Mouse (Mus musculus) left cerebral cortex, adult 2 months (tissue): ENCODE measurements around the gene Fbxl14. TPM values are rescaled to one million over a fixed set of nuclear protein-coding genes. Genes with fewer than 3 reads are reported as not detected.
"Not testable (repeated sequence)": the region's sequence is repeated elsewhere in the genome, so short reads cannot be mapped to it uniquely, and the experiment has no call there.

Source experiments
- DNase-seq, 2 experiments: peaks; one replicate each; pipeline ENCODE4 v3.0.0; 2021 to 2022; ENCODE audit warnings: low spot score in 2 of 2, mixed read lengths in 1 of 2; ENCODE audit errors: extremely low spot score in 1 of 2
- H3K27ac ChIP-seq: fragments of 200-600 bp; 2 replicates; pipeline ENCODE4 v1.8.1; 2022
- H3K4me3 ChIP-seq: fragments of 200-600 bp; 2 replicates; pipeline ENCODE4 v1.8.1; 2022
- CTCF ChIP-seq: fragments of 200-600 bp; IDR thresholded peaks from 2 replicates; pipeline ENCODE4 v1.8.1; 2022; ENCODE audit warnings: antibody characterized with exemption, mild to moderate bottlenecking, moderate library complexity
- intact Hi-C: fragments of 180-260 bp; cut with DNase I; formaldehyde crosslinking; loops from one replicate; pipeline ENCODE4 v1.15.1; 2025
- total RNA-seq, 2 experiments: library from RNA; stranded (reverse); gene quantifications; 2 replicates each; pipeline ENCODE4 v1.2.3; 2021

Fbxl14 gene
- total RNA-seq, 2 experiments from 2014 or later: 35.9 to 40.4 TPM

- DNase-seq: no peak
- no peak for TF ChIP-seq CTCF
- no peak overlapping the region for H3K4me3 ChIP-seq
- intact Hi-C loops: no loop called here
- H3K27ac ChIP-seq: no peak overlapping the region
Observed at GRCm38 (mm10) chr6:119473446-119473845, 6.0 kb upstream of the Fbxl14 start.

- TF ChIP-seq CTCF: no peak
- H3K4me3 ChIP-seq: no peak overlapping the region
- intact Hi-C loops: no loop called here
- DNase-seq: no peak
- H3K27ac ChIP-seq: no peak overlapping the region
Observed at GRCm38 (mm10) chr6:119473992-119474391, 5.5 kb upstream of the Fbxl14 start.

- Histone ChIP-seq H3K27ac (no peak overlapping the region), H3K4me3 (no peak overlapping the region)
- intact Hi-C loops: no loop called here
- DNase-seq: no peak
- TF ChIP-seq CTCF: no peak
Observed at GRCm38 (mm10) chr6:119475988-119476387, 3.5 kb upstream of the Fbxl14 start.

- no peak overlapping the region for H3K27ac ChIP-seq
- H3K4me3 ChIP-seq: no peak overlapping the region
- no peak for DNase-seq
- TF ChIP-seq CTCF: no peak
- intact Hi-C loops: loop anchor here (1.0 kb wide), 1 partner anchor 25 kb away; no protein-coding TSS in a partner anchor
Observed at GRCm38 (mm10) chr6:119477686-119478310, 1.7 kb upstream of the Fbxl14 start.

GRCm38 (mm10) chr6:119478560-119479342 lies 717 bp upstream of the Fbxl14 start:
- DNase-seq: peak; percentile 85 to 86
- Histone ChIP-seq H3K4me3 (peak overlapping the region; percentile 80), H3K27ac (peak overlapping the region; percentile 96)
- TF ChIP-seq CTCF: no peak
- intact Hi-C loops: loop anchor here (1.0 kb wide), 1 partner anchor 26 kb away; no protein-coding TSS in a partner anchor

- H3K4me3 ChIP-seq: peak overlapping the region; percentile 88
- peak overlapping the region; percentile 90 for H3K27ac ChIP-seq
- intact Hi-C loops: loop anchor here (5.0 to 10.0 kb wide), 3 partner anchors 285 to 555 kb away; partner anchors contain the start of gene Wnk1
- no peak for TF ChIP-seq CTCF
- peak; percentile 49 to 50 for DNase-seq
Observed at GRCm38 (mm10) chr6:119479876-119480705, 623 bp downstream of the Fbxl14 start.

- Histone ChIP-seq H3K4me3 (peak overlapping the region; percentile 88), H3K27ac (peak overlapping the region; percentile 90)
- peak; percentile 28 to 33 for DNase-seq
- TF ChIP-seq CTCF: no peak
- intact Hi-C loops: loop anchor here (5.0 to 10.0 kb wide), 3 partner anchors 284 to 554 kb away; partner anchors contain the start of gene Wnk1
Observed at GRCm38 (mm10) chr6:119480706-119481331, 1.4 kb downstream of the Fbxl14 start.

GRCm38 (mm10) chr6:119481741-119482390 lies 2.4 kb downstream of the Fbxl14 start:
- DNase-seq, H3K27ac ChIP-seq: not testable (repeated sequence)
- intact Hi-C loops: loop anchor here (5.0 to 10.0 kb wide), 3 partner anchors 283 to 553 kb away; partner anchors contain the start of gene Wnk1
- peak overlapping the region; percentile 88 for H3K4me3 ChIP-seq

GRCm38 (mm10) chr6:119482958-119483600 lies 3.6 kb downstream of the Fbxl14 start:
- TF ChIP-seq CTCF: peak; percentile 59
- H3K27ac ChIP-seq: no peak overlapping the region
- DNase-seq: peak; percentile 45 to 56
- peak overlapping the region; percentile 88 for H3K4me3 ChIP-seq
- intact Hi-C loops: loop anchor here (5.0 to 10.0 kb wide), 3 partner anchors 282 to 552 kb away; partner anchors contain the start of gene Wnk1

- TF ChIP-seq CTCF: no peak
- intact Hi-C loops: loop anchor here (5.0 to 10.0 kb wide), 3 partner anchors 279 to 549 kb away; partner anchors contain the start of genes Erc1 and Wnk1
- Histone ChIP-seq H3K27ac (no peak overlapping the region), H3K4me3 (no peak overlapping the region)
- DNase-seq: no peak
Observed at GRCm38 (mm10) chr6:119485486-119485885, 6.0 kb downstream of the Fbxl14 start.
